Mouse (Mus musculus) megakaryocyte, embryonic 14.5 days (primary cell): ENCODE results near the gene Etv1.

Experiments
- FLI1 ChIP-seq: IDR thresholded peaks from 2 replicates; pipeline ENCODE4 v1.6.1; 2012; ENCODE audit warnings: low read length, inconsistent platforms, mixed read lengths
- GATA1 ChIP-seq: IDR thresholded peaks from 3 replicates; pipeline ENCODE4 v1.6.1; 2012; ENCODE audit warnings: mixed read lengths, low read length, inconsistent platforms, borderline replicate concordance

DNA sequence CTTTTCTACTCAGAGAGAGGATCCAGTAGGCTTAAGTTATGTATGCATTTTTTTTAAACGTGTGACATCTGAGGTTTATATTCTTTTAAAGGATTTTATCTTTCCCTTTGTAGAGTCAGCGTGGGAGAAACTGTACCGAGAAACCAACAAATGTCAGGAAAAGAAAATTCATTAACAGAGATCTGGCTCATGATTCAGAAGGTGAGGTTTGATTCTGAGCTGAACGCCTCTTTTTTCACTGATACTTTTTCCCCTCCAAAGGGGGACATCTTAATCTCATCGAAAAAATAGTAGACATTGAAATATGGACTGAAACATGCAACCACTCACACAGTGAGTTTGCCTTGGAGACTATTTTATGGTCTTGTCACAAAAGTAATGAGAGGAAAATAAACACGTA, 2.5 kb downstream of the Etv1 start:
- TF ChIP-seq GATA1 (no peak), FLI1 (no peak)
